Mouse (Mus musculus): ENCODE results near the gene Dusp12.

Gene Dusp12

DNA sequence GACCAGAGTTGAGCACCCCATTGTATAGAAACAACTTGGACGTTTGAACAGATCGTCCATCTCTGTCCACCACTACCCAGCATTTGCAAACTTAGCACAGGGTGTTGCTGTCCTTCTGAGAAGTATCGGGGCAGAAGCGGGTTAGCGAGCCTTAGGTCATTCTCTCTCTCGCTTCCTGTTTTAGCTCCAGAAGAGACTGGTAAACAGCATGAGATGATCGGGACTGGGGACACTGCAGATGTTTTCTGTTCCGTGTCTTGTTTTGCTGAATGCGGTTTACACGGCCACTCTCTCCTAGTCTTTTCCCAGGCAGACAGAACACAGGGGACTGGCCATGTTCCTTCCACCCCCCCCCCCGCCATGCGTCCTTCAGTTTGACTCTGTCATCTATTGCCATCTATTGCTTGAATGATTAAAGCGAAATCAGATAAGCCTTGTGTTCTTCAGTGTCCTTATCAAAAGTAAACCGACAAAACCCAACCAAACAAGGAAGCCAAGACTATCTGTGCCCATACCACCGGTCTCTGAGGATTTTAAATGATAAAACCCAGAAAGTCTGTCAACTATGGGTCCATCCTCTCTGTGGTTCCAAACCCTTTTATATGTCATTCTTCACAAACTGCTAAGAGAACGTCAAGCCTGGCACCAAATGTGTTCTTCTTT is 13.2 kb upstream of the Dusp12 start:
- no peak for DNase-seq (ENCODE audit: low spot score in 2 of 2)

DNA sequence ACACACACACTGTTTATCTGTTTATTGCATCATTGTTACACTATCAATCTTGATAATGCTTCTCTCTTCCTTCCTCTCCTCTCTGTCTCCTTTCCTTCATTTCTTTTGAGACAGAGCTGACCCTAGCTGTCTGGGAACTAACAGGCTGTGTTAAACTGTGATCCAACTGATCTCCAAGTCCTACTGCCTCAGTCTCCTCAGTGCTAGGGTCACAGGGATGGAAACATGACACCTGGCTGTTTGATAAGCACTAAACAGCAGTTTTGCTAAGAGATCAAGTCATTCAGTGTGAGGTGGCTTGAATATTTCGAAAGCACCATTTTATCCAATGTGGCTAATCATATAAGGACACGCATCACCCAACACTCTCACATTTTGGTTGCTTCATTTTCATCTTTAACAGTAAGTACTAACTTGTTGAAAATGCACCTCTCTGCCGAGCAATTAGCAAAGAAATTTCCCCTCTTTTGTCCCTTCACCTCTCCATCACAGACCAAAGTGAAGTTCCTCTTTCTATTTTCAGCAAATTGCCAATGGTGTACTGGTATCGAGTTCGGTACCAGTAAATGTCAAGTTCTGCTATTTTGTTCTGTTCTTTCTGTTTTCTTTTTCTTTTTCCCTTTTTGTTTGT is 11.4 kb upstream of the Dusp12 start:
- DNase-seq (ENCODE audit: low spot score in 2 of 2) = no peak

DNA sequence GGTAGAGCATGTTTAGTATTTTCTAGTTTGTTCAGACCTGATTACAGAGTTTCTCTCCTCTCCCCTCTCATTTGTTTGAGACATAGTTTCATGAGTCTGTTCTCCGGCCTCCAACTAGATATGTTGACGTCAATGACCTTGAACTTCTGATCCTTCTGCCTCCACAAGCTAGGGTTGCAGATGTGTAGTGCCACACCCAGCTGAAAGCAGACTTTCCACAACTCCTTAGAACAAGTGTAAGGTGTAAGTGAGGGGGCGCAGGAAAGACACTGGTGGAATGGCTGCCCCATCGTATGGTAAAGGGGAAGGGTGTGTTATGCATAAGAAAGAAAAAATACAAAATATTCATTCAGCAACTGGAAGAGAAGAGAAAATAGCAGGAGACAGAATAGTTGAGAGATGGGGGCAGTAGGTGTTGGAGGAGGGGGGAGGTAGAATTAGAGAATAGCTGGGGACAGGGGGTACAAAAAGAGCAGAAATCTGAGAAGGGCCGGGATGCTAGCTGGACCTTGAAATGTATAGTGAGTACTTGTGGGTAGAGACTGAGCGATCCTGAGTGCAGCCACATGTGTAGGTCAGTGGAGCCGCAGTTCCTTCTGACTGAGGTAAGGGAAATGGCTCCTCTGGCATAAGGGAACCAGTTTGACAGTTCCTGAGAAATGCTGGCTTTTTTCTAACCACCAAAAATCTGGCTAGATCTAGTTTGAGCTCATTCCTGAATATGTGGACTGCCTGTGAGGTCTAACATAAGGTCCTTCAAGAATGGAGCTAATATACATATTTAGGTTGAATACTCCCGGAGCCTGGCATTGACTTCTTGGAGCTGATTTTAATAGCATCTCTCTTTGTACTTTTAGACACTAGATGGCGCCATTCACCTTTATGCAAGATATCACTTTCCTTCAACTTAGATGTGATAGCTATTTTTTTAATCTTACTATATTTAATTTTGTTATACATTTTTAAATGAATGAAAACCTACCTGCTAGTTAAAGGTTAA is 9.6 kb upstream of the Dusp12 start:
- DNase-seq (ENCODE audit: low spot score in 2 of 2) = no peak

DNA sequence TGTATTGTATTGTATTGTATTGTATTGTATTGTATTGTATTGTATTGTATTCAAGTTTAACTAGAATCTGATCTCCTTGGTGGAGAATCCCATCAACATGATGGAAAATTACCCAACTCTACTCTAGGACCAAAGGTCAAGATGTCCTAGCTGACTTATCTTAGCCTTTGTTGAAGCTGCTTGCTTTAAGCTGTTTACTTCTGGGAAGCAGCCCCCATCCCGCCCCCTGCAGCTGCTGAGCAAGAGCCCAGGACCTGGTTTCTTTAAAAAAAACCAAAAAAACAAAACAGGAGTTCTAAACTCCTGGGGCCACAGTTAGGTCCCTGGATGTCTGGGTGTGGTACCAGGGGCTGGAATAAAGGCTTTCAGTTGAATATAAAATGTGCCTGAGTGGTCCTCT is 6.9 kb upstream of the Dusp12 start:
- no peak for DNase-seq (ENCODE audit: low spot score in 2 of 2)

DNA sequence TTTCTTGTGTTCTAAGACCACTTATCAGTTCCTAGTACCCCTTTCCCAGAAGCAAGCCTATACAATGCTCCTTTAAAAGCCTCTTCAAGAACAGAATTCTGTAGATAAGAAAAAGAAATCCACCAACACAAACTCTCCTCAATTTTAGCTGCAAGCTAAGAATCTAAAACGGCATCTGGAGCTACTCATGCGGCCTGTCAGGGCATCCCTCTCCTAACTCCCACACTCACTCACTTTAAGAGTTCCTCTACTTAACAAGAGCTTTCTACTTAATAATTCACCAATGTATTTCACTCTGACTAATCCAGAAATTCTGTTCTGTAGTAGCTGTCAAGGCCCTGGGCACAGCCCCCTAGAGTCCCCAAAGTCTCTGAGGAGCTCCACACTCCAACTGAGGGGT is 6.3 kb upstream of the Dusp12 start:
- DNase-seq (ENCODE audit: low spot score in 2 of 2) = no peak

DNA sequence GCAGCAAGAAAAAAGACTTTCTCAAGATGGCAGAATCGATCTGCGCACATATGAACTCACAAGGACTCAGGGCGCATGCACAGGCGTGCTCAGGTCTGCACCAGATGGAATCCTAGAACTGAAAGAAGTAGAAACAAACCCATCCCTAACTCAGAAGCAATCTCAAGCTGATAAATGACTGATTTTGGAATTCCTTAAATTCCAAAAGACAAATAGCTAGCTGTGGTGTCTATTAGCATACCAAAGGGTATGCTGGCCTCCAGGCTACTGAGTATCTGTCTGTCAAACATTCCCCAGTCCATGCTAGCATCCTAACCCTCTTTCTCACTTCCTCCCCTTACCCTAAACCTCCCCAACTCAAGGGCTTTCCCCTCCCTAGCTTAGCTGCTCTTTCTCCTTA is 4.0 kb upstream of the Dusp12 start:
- no peak for DNase-seq (ENCODE audit: low spot score in 2 of 2)

DNA sequence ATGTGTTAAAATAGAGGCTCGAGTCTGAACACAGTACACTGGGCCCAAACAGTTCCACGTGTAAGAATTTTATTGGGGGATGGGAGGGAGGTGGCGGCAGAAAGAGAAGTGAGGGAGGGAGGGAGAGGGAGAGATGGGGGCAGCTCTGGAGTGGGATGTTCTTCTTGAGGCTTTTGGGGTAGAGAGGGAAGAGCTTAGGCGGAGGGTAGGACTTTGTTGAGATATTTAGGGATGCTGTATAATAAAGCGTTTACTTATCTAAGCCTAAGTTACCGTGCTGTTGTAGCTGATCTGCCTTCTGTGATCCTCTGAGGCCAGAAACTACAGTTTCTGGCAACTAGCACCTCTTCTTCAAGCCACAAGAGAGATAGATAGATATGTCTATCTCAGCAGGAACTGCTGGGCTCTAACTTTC is 711 bp upstream of the Dusp12 start:
- no peak for DNase-seq (ENCODE audit: low spot score in 2 of 2)

DNA sequence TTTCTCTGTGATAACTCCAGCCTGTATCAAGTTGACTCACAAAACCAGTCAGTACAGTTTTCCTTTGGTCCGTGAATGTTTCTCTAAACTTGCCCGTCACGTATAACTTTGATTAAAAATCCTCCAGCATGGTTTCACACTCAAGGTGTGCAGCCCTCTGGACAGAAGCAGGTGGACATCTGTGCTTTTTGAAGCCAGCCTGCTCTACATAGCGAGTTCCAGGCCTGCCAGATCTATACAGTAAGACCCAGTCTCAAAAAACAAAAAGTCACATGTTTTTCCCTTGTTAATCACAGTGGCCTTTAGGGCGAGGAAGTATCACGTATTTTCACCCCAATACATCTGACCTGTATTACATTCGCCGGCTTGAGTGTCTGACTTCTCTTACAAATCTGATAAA is 950 bp downstream of the Dusp12 start:
- DNase-seq (ENCODE audit: low spot score in 2 of 2) = no peak

DNA sequence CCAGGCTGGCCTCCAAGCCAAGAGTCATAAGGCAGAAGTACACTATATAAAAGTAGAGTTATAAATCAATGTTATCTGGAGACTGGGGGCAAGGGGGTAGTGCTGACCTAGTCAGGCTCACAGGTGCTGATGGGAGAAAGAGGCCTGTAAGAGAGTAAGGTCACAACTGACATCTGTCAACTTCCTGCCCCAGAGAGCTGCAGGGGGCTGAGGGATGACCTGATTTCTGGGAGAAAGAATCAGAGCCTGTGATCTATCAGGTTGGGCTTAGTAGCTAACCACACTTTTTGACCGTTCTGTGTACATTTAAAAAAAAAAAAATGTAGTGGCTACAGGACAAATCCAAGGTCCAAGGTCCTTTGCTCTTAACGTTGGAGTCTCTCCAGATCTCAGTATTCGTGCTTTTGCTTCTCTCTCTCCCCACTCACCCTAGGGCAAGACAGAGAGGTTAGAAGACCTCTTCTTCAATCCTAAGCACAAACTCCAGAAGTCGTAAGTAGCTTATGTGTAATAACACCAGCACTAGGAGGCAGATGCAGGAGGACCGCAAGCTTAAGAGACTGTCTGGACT is 2.3 kb downstream of the Dusp12 start:
- DNase-seq (ENCODE audit: low spot score in 2 of 2) = no peak

DNA sequence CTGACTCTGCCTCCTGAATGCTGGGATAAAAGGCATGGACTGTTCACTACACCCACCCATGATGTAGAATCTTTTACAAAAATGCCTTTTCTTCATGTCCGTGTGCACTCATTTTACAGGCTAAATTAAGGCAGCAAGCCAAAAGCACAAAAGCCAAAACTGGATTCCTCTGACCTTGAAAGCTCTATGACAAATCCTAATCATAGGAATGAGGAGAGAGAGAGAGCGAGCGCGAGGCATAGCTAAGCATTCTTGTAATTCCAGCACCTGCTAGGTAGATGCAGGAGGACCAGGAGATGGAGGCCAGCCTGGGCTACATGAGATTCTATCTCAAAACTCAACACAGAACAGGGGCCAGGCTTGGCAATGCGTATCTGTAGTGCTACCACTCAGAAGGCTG is 8.4 kb downstream of the Dusp12 start:
- DNase-seq (ENCODE audit: low spot score in 2 of 2) = no peak

DNA sequence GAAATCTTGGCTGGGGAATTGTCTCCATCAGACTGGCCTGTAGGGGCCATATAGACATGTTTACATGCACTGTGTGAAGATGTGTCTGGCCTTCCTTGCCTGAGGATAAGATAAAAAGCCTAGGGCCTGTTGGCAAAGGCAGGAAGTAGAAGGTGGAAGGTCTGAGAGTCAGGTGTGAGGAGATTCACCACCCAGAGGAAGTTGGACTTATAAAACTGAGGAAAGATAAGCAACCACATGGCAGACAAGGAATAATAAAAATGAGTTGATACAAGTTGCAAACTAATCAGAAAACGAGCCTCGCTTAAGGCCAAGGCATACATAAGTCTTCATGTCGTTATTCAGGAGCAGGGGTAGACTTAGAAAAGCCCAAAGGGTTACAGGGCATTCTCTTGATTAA is 9.7 kb downstream of the Dusp12 start:
- DNase-seq (ENCODE audit: low spot score in 2 of 2) = no peak

DNA sequence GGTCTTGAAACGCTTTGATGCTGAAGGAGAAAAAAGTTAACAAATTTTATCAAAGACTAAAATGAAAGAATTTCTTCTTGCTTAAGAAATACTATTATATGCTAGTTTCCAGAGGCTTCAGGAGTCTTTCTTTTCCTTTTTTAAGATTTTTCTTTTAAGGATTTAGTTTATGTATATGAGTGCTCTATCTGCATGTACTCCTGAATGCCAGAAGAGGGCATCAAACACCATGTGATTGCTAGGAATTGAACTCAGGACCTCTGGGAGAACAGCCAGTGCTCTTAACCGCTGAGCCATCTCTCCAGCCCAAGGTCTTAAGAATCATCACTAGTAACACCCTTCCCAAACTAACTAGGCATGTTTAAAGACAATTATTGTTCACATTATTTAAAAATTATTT is 13.4 kb downstream of the Dusp12 start:
- DNase-seq (ENCODE audit: low spot score in 2 of 2) = no peak

DNA sequence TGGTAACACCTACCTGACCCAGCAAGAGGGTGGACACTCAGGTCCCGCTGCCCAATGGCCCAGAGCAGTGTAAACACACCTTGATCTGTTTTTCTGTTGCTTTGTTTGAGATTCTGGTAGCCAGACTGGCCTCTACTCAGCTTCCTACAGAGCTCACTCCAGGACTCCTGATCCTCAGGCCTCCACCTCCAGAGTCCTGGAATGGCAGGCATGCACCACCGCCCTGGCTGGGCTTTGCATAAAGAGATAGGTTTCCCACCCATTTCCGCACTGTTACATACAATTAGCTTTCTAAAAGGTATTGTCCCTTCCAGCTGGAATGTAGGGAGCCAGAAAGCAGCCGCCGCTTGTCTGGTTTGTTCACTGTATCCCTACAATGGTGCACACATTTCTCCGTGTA is 13.9 kb downstream of the Dusp12 start:
- DNase-seq (ENCODE audit: low spot score in 2 of 2) = no peak

DNA sequence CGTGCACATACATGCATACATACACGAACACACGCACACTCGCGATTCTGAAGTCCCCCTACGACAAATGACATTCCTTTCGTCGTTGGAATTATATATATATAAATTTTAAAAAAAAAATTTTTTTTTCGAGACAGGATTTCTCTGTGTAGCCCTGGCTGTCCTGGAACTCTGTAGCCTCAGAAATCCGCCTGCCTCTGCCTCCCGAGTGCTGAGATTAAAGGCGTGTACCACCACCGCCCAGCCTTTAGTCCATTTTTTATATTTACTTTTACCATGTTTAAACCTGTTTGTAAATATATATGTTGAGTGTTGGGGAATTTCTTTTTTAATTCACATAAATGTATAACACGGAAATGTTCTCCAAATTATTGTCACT is 16.4 kb downstream of the Dusp12 start:
- no peak for DNase-seq (ENCODE audit: low spot score in 2 of 2)

DNA sequence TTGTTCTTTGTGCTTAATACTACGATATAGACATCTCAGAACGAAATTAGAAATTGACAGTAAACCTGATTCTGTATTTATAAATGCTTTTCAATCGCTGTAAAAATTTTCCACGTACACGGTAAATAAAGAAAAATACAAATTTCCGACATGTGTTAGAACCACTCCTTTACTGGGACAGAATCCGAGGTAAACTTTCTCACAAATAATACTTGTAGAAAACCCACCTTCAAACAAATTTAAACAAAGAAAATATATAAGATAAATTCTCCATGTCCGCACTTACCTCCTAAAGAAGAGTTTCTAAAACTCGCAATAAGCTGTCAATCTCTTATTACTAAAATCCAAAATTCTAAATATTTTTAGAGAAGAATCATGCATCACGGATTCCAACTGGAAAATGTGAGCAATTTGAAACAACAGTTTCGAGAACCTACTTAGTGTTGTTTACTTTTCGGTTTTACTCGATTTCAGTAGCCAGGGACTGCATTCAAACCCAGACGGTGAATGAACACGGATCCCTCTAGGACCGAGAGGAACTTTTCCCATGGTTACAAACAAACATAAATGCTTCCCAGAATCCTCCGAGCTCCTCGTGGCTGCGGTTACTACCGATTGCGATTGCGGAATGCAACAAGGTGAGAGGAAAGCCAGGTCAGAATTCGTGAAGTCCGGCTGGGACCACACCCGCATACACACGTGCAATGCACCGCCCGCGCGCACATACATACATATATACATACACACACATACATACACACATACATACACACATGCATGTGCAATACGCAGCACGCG is 17.0 kb downstream of the Dusp12 start:
- DNase-seq (ENCODE audit: low spot score in 2 of 2) = peak; percentile 49 to 70

DNA sequence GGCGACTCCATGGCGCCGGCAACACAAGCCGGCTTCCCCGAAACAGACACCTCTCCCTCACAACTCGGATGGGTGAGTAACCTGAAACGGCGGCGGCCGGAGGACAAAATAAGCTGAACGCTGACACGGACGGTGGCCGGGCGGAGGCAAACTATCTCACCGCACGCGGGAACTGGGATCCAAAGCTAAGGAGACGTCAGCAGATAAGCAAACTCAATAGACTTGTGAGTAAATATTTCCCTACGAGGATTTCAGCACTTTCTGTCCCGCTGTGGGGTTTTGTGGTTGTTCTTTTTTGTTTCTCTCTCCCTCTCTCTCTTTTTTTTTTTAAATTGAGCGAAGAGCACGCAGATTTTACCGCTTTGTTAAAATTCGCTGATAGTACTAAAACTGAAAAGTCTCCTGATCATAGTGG is 17.6 kb downstream of the Dusp12 start, which contains the start of gene Atf6:
Gene Atf6 (minus strand): TSS at position 81 of the 415 bp plus-strand sequence.
- DNase-seq (ENCODE audit: low spot score in 2 of 2) = peak; percentile 96

DNA sequence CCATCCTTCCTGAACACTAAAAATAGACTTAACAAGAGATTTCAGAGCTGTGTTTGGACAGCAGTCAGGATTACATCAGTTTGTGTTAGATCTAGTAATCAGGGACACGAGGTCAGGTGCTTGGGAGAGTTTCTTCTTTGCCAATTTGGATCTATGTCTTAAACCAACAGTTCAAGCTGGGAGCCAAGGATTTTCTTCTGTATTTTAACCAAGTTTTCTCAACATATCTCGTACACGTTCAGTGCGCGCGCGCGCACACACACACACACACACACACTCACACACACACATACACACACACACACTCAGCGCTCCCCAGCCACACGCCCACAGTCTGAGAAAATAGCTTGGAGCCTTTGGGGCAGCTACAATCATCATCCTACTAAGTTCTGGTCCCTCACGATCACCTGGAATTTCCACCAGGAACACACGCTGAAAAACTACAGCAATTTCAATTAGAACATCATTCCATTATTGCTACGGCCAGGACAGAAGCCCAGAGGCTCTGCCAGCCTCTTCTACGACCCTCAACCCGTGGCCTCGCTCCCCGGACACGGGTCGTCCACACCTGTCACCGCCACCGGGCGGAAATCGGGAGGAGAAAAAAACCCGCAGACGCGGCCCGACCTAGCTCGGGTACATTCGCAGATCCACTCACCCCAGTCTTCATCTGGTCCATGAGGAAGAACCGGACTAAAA is 18.2 kb downstream of the Dusp12 start:
- no peak for DNase-seq (ENCODE audit: low spot score in 2 of 2)

DNA sequence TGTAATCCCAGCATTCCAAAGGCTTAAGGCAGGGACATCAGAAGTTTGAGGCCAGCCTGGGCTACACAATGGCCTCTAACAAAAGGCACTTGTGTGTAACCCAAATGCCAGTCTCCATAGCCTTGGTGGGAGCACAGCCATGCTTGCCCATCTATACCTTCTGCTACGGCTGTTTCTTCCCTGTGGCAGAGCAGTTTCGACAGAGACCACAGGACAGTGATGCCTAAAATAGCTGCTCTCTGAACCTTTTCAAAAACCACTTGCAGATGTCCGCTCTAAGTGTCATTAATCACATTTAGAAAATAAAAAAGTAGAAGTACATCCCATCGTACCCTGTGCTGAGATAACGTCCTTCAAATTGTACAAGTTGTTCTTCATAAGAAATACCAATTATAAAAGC is 19.9 kb downstream of the Dusp12 start:
- no peak for DNase-seq (ENCODE audit: low spot score in 2 of 2)

DNA sequence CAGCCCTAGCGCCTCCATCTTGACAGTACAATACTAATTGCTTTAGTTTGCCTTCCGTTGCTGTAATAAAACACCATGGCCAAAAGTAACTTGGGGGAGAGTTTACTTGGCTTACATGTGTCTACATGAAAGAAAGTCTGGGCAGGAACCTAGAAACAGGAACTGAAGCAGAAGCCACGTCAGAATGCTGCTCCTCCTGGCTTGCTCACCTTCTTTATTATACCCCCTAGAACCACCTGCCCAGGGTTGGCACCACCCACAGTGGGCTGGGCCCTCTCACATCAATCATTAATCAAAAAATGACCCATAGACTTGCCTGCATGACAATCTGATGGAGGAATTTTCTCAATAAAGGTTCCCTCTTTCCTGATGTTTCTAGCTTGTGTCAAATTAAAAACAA is 20.6 kb downstream of the Dusp12 start:
- no peak for DNase-seq (ENCODE audit: low spot score in 2 of 2)

DNA sequence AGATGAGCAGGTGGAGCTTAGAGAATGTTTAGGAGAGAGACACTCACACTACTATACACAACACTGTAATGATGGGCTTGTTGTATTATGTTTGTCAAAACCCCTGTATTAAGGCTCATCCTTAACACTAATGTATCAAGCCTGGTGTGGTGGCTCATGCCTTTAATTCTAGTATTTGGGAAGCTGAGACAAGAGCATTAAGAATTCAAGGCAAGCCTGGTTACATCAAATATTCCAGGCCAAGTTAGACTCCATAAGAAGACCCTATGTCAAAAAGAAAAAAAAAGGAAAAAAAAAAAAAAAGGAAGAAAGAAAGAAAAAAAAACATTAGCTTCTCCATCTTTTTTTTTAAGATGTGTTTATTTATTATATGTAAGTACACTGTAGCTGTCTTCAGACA is 21.1 kb downstream of the Dusp12 start:
- DNase-seq (ENCODE audit: low spot score in 2 of 2) = no peak

DNA sequence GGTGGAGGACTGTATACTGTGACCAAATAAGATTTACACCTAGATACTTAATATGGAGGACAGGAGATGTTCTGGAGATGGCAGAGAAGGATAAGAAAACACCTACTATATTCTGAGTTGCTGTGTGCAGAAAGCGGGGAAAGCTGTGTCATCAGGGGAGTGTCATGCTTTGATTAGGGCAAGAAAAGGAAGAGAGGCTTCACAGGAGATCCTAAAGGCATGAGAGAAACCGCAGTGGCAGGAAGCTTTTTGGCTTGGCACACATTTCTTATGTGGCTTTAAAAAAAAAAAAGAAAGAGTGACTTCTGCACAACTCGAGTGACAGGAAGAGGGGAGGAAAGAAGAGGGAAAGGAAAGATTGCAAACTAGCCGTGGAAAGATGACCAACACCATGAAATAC is 22.3 kb downstream of the Dusp12 start:
- no peak for DNase-seq (ENCODE audit: low spot score in 2 of 2)
